Mouse (Mus musculus) limb, embryonic 14.5 days (tissue): ENCODE data around the gene Olfr1436. TPM values are rescaled to one million over a fixed set of nuclear protein-coding genes. Genes with fewer than 3 reads are reported as not detected.
"Not testable (repeated sequence)": the region's sequence is repeated elsewhere in the genome, so short reads cannot be mapped to it uniquely, and the experiment has no call there.

Source experiments
- ATAC-seq: fragments of 200-750 bp; cut with Nextera tagmentation; 2 replicates; pipeline ENCODE4 v1.8.0; 2017; ENCODE audit warnings: low read depth, moderate number of reproducible peaks, moderate TSS enrichment; ENCODE audit not compliant: low FRiP score
- DNase-seq: peaks from one replicate; pipeline ENCODE4 v3.0.0-alpha.2; 2015; ENCODE audit warnings: low spot score
- H3K27ac ChIP-seq: fragments of 300-500 bp; sonication (generic); replicated peaks from 2 replicates; pipeline ENCODE4 v1.5.1; 2014; ENCODE audit warnings: low read depth, mild to moderate bottlenecking, low read length, moderate library complexity, mixed read lengths
- H3K27me3 ChIP-seq: fragments of 300-500 bp; sonication (generic); 2 replicates; pipeline ENCODE4 v1.6.1; 2014; ENCODE audit warnings: low read length, mixed read lengths; ENCODE audit not compliant: control insufficient read depth, insufficient read depth
- H3K36me3 ChIP-seq: fragments of 300-500 bp; sonication (generic); 2 replicates; pipeline ENCODE4 v1.6.1; 2014; ENCODE audit warnings: mild to moderate bottlenecking, low read length, moderate library complexity, mixed read lengths; ENCODE audit not compliant: control insufficient read depth, insufficient read depth
- H3K4me1 ChIP-seq: fragments of 300-500 bp; sonication (generic); 2 replicates; pipeline ENCODE4 v1.6.1; 2014; ENCODE audit warnings: antibody characterized with exemption, low read length, mixed read lengths; ENCODE audit not compliant: control insufficient read depth, insufficient read depth
- H3K4me2 ChIP-seq: fragments of 300-500 bp; sonication (generic); replicated peaks from 2 replicates; pipeline ENCODE4 v1.6.1; 2014; ENCODE audit warnings: low read depth, mild to moderate bottlenecking, low read length, moderate library complexity; ENCODE audit not compliant: severe bottlenecking
- H3K4me3 ChIP-seq: fragments of 300-500 bp; sonication (generic); replicated peaks from 2 replicates; pipeline ENCODE4 v1.5.1; 2014; ENCODE audit warnings: low read length
- H3K9ac ChIP-seq: fragments of 300-500 bp; sonication (generic); 2 replicates; pipeline ENCODE4 v1.6.1; 2014; ENCODE audit warnings: mild to moderate bottlenecking, low read depth, low read length, moderate library complexity; ENCODE audit not compliant: severe bottlenecking
- H3K9me3 ChIP-seq: fragments of 300-500 bp; sonication (generic); 2 replicates; pipeline ENCODE4 v1.6.1; 2016; ENCODE audit warnings: low read length; ENCODE audit not compliant: control insufficient read depth
- POLR2A ChIP-seq: fragments of 200-500 bp; IDR thresholded peaks from 2 replicates; pipeline ENCODE4 v1.8.0; 2012; ENCODE audit warnings: inconsistent platforms, mild to moderate bottlenecking, moderate library complexity, borderline replicate concordance; ENCODE audit not compliant: insufficient read depth, insufficient read length; ENCODE audit errors: extremely low read depth
- WGBS: fragments of 180-500 bp; shearing (Covaris S2); extraction: QIAGEN DNeasy Blood & Tissue Kit; methylation state at CpG from one replicate; pipeline ENCODE4 v1.1.7; 2014; 5-methylcytosine and 5-hydroxymethylcytosine counted together
- polyA plus RNA-seq, 2 experiments: library from polyadenylated mRNA; depleted of rRNA in 1 of 2; stranded (reverse) in 1 of 2; unstranded in 1 of 2; fragments of >200 nt; fragmentation: Nextera tagmentation in 1 of 2; extraction: Ambion mirVana in 1 of 2; gene quantifications; 2 replicates each; pipeline versions ENCODE4 v1.2.1 to v1.2.3; 2012 to 2014

Gene Olfr1436
- polyA plus RNA-seq (2012; rRNA removed) (not detected in 2 replicates), polyA plus RNA-seq (2014; fragmentation: Nextera tagmentation; extraction: Ambion mirVana) (not detected in 2 replicates)

DNA sequence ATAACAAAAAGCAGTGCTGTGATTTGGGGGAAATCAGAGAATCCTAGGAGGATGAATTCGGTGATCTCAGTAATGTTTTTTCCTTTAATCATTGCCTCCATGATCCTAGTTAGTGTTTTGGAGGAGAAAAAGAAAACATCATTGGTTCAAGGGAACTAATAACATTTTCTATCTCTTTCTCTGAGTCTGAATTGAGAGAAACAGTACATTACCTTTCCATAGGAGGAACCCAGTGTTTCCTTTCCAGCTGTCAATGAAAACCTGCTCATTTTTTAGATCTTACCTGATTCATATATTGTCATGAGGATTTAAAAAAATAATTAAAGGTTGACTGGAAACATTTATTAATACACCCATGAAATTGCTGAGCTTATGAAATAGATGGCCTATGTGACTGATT is at the start of gene Olfr1436:
Gene Olfr1436, minus strand, starts transcription at position 101 of the 400 bp plus-strand sequence.
- H3K4me2 ChIP-seq, H3K4me3 ChIP-seq, H3K9me3 ChIP-seq, H3K36me3 ChIP-seq, H3K4me1 ChIP-seq, H3K27ac ChIP-seq, H3K9ac ChIP-seq, H3K27me3 ChIP-seq, ATAC-seq, DNase-seq: not testable (repeated sequence)
- WGBS, result 88% methylated on average over 1 of the region's 1 CpGs

DNA sequence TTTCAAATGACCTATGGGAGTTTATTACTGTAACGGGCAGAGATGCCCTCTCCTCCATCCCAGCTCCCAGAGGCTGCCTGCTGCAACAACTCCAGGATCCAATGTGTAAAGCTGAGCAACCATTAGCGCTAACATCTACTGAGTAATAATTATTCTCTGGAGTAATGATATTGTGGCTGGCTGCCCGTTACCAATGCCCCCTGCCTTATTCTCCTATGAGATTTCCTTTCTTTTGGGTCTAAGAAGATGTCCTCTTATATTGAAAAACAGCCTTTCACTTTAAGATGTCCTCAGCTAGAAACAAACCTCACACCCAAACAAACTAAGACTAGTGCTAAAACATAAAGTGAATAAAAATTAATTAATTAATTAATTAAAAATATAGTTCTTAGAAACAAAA is 36.9 kb upstream of the Olfr1436 start, which contains the start of gene Olfr1438-ps1:
Gene Olfr1438-ps1, minus strand, starts transcription at position 101 of the 400 bp plus-strand sequence.
- Histone ChIP-seq H3K36me3 (no peaks in the 10 kb centered on the region), H3K9ac (no peak within 1 kb of the TSS), H3K27me3 (no peaks in the 10 kb centered on the region), H3K4me2 (no peak within 1 kb of the TSS), H3K4me1 (no peaks in the 10 kb centered on the region), H3K4me3 (no peak within 1 kb of the TSS), H3K9me3 (no peaks in the 10 kb centered on the region), H3K27ac (no peak within 1 kb of the TSS)
- whole genome bisulfite sequencing, result 73% methylated on average over 3 of the region's 3 CpGs
- TF ChIP-seq POLR2A, result no peak
- DNase-seq (no peak), ATAC-seq (no peak)

DNA sequence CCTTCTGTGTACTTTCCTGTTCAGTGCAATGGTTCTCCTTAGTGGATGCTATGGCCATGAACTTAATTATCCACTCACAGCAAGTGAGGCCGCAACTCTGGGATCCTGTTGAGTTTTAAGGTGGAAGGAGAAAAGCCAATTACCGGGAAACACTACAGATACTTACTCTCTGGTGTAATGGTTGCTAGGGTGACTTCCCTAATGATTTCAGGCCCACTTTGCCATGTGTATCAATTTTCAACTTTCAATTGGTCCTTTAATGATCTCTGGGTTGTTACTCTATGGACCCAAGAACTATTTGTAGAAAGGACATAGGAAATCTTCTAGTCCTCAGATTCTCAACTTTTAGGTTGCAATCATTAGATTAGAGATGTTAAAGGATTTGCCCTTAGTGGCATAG is 26.1 kb upstream of the Olfr1436 start, which contains the start of gene Olfr1437:
Gene Olfr1437, minus strand, starts transcription at position 101 of the 400 bp plus-strand sequence.
- no peak for DNase-seq
- no peaks in the 10 kb centered on the region for H3K4me1 ChIP-seq
- WGBS, result 53% methylated on average over 2 of the region's 2 CpGs
- H3K9ac ChIP-seq, result no peak within 1 kb of the TSS
- no peak within 1 kb of the TSS for H3K4me2 ChIP-seq
- ATAC-seq, result no peak
- H3K27me3 ChIP-seq, result no peaks in the 10 kb centered on the region
- H3K36me3 ChIP-seq, result no peaks in the 10 kb centered on the region
- no peak for TF ChIP-seq POLR2A
- H3K9me3 ChIP-seq, result no peaks in the 10 kb centered on the region
- H3K27ac ChIP-seq, result no peak within 1 kb of the TSS
- no peak within 1 kb of the TSS for H3K4me3 ChIP-seq

DNA sequence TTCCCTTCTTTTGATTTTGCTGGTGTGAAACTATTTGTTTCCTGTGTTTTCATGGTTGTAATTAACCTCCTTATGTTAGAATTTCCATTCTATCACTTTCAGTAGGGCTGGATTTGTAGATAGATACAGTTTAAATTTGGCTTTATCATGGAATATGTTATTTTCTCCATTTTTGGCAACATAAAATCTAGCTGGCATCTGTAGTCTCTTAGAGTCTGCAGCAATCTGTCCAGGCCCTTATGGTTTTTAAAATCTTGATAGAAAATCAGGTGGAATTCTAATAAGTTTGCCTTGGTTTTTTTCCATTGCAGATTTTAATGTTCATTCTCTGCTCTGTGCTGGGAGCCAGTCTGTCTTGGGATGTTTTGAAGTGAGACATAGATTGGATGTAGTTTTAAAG is 6.0 kb downstream of the Olfr1436 start:
- no peak overlapping the region for H3K4me3 ChIP-seq
- no peak overlapping the region for H3K9ac ChIP-seq
- DNase-seq (no peak), ATAC-seq (no peak)
- H3K27ac ChIP-seq, result no peak overlapping the region
- no peaks in the 10 kb centered on the region for H3K27me3 ChIP-seq
- no peaks in the 10 kb centered on the region for H3K4me1 ChIP-seq
- H3K4me2 ChIP-seq, result no peak overlapping the region
- TF ChIP-seq POLR2A, result no peak
- no peaks in the 10 kb centered on the region for H3K36me3 ChIP-seq
- no peaks in the 10 kb centered on the region for H3K9me3 ChIP-seq

DNA sequence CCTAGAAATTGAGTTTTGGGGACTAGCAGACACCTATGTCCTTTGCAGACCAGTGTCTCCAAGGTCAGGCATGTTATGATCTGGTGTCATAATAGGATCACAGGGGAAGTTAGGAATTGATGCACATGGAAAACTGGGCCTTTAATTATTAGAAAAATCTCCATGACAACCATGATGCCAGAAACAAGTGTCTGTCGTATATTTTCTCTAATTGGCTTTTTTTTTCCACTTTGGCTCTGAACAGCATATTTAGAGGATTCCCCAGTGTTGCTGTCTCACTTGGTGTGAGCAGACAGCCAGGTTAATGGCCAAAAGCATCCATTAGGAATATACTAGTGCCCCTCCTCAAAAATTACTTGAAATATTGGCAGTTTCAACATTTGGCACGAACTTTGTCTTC is 19.4 kb downstream of the Olfr1436 start, which contains the start of gene Olfr1434:
Gene Olfr1434, plus strand, starts transcription at position 301 of the 400 bp plus-strand sequence.
- H3K9ac ChIP-seq, result no peak within 1 kb of the TSS
- DNase-seq, result no peak
- 73% methylated on average over 2 of the region's 2 CpGs for WGBS
- H3K4me1 ChIP-seq, result no peaks in the 10 kb centered on the region
- no peaks in the 10 kb centered on the region for H3K36me3 ChIP-seq
- no peak within 1 kb of the TSS for H3K27ac ChIP-seq
- no peaks in the 10 kb centered on the region for H3K9me3 ChIP-seq
- H3K27me3 ChIP-seq, result no peaks in the 10 kb centered on the region
- no peak for ATAC-seq
- H3K4me3 ChIP-seq, result no peak within 1 kb of the TSS
- no peak within 1 kb of the TSS for H3K4me2 ChIP-seq
- no peak for TF ChIP-seq POLR2A

DNA sequence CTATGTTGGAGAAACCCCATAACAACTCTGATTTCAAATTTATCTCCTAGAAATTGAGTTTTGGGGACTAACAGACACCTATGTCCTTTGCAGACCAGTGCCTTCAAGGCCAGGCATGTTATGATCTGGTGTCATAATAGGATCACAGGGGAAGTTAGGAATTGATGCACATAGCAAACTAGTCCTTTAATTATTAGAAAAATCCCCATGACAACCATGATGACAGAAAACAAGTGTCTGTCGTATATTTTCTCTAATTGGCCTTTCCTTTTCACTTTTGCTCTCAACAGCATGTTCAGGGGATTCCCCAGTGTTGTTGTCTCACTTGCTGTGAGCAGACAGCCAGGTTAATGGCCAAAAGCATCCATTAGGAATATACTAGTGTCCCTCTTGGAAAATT is 38.2 kb downstream of the Olfr1436 start, which contains the start of gene Olfr235:
Gene Olfr235, plus strand, starts transcription at position 301 of the 400 bp plus-strand sequence.
- H3K27me3 ChIP-seq, result no peaks in the 10 kb centered on the region
- ATAC-seq, result no peak
- H3K9me3 ChIP-seq, result no peaks in the 10 kb centered on the region
- H3K4me3 ChIP-seq, result no peak within 1 kb of the TSS
- H3K4me2 ChIP-seq, result no peak within 1 kb of the TSS
- no peak for DNase-seq
- no peak for TF ChIP-seq POLR2A
- 77% methylated on average over 1 of the region's 1 CpGs for WGBS
- no peaks in the 10 kb centered on the region for H3K36me3 ChIP-seq
- no peak within 1 kb of the TSS for H3K9ac ChIP-seq
- no peaks in the 10 kb centered on the region for H3K4me1 ChIP-seq
- H3K27ac ChIP-seq, result no peak within 1 kb of the TSS

Other genes with a start within 250 kb of the Olfr1436 start
- gene Olfr1424, start 236.4 kb downstream of the Olfr1436 start, polyA plus RNA-seq (2012; rRNA removed), result not detected in 2 replicates
- not detected in 2 replicates for gene Olfr1424, start 236.4 kb downstream of the Olfr1436 start, polyA plus RNA-seq (2014; fragmentation: Nextera tagmentation; extraction: Ambion mirVana)
- not detected in 2 replicates for gene Olfr1425, start 221.4 kb downstream of the Olfr1436 start, polyA plus RNA-seq (2012; rRNA removed)
- gene Olfr1425, start 221.4 kb downstream of the Olfr1436 start, polyA plus RNA-seq (2014; fragmentation: Nextera tagmentation; extraction: Ambion mirVana), result not detected in 2 replicates
- gene Olfr1426, start 207.1 kb downstream of the Olfr1436 start, polyA plus RNA-seq (2012; rRNA removed), result not detected in 2 replicates
- gene Olfr1426, start 207.1 kb downstream of the Olfr1436 start, polyA plus RNA-seq (2014; fragmentation: Nextera tagmentation; extraction: Ambion mirVana), result not detected in 2 replicates
- not detected in 2 replicates for gene Olfr1427, start 195.8 kb downstream of the Olfr1436 start, polyA plus RNA-seq (2012; rRNA removed)
- gene Olfr1427, start 195.8 kb downstream of the Olfr1436 start, polyA plus RNA-seq (2014; fragmentation: Nextera tagmentation; extraction: Ambion mirVana), result not detected in 2 replicates
- not detected in 2 replicates for gene Olfr1428, start 183.2 kb downstream of the Olfr1436 start, polyA plus RNA-seq (2012; rRNA removed)
- gene Olfr1428, start 183.2 kb downstream of the Olfr1436 start, polyA plus RNA-seq (2014; fragmentation: Nextera tagmentation; extraction: Ambion mirVana), result not detected in 2 replicates
- gene Olfr76, start 175.9 kb downstream of the Olfr1436 start, polyA plus RNA-seq (2012; rRNA removed), result not detected in 2 replicates
- not detected in 2 replicates for gene Olfr76, start 175.9 kb downstream of the Olfr1436 start, polyA plus RNA-seq (2014; fragmentation: Nextera tagmentation; extraction: Ambion mirVana)
- not detected in 2 replicates for gene Olfr1555-ps1, start 129.0 kb downstream of the Olfr1436 start, polyA plus RNA-seq (2012; rRNA removed)
- not detected in 2 replicates for gene Olfr1555-ps1, start 129.0 kb downstream of the Olfr1436 start, polyA plus RNA-seq (2014; fragmentation: Nextera tagmentation; extraction: Ambion mirVana)
- not detected in 2 replicates for gene Olfr1431, start 98.5 kb downstream of the Olfr1436 start, polyA plus RNA-seq (2012; rRNA removed)
- not detected in 2 replicates for gene Olfr1431, start 98.5 kb downstream of the Olfr1436 start, polyA plus RNA-seq (2014; fragmentation: Nextera tagmentation; extraction: Ambion mirVana)
- gene Olfr1432, start 66.5 kb downstream of the Olfr1436 start, polyA plus RNA-seq (2012; rRNA removed), result not detected in 2 replicates
- gene Olfr1432, start 66.5 kb downstream of the Olfr1436 start, polyA plus RNA-seq (2014; fragmentation: Nextera tagmentation; extraction: Ambion mirVana), result not detected in 2 replicates
- gene Olfr262, start 57.5 kb downstream of the Olfr1436 start, polyA plus RNA-seq (2012; rRNA removed), result not detected in 2 replicates
- gene Olfr262, start 57.5 kb downstream of the Olfr1436 start, polyA plus RNA-seq (2014; fragmentation: Nextera tagmentation; extraction: Ambion mirVana), result not detected in 2 replicates
- gene Olfr235, start 38.1 kb downstream of the Olfr1436 start, polyA plus RNA-seq (2012; rRNA removed), result not detected in 2 replicates
- gene Olfr235, start 38.1 kb downstream of the Olfr1436 start, polyA plus RNA-seq (2014; fragmentation: Nextera tagmentation; extraction: Ambion mirVana), result not detected in 2 replicates
- gene Olfr1434, start 19.3 kb downstream of the Olfr1436 start, polyA plus RNA-seq (2012; rRNA removed), result not detected in 2 replicates
- gene Olfr1434, start 19.3 kb downstream of the Olfr1436 start, polyA plus RNA-seq (2014; fragmentation: Nextera tagmentation; extraction: Ambion mirVana), result not detected in 2 replicates
- not detected in 2 replicates for gene Olfr1437, start 26.0 kb upstream of the Olfr1436 start, polyA plus RNA-seq (2012; rRNA removed)
- gene Olfr1437, start 26.0 kb upstream of the Olfr1436 start, polyA plus RNA-seq (2014; fragmentation: Nextera tagmentation; extraction: Ambion mirVana), result not detected in 2 replicates
- not detected in 2 replicates for gene Olfr1438-ps1, start 36.8 kb upstream of the Olfr1436 start, polyA plus RNA-seq (2012; rRNA removed)
- gene Olfr1438-ps1, start 36.8 kb upstream of the Olfr1436 start, polyA plus RNA-seq (2014; fragmentation: Nextera tagmentation; extraction: Ambion mirVana), result not detected in 2 replicates
- not detected in 2 replicates for gene Olfr1440, start 88.1 kb upstream of the Olfr1436 start, polyA plus RNA-seq (2012; rRNA removed)
- gene Olfr1440, start 88.1 kb upstream of the Olfr1436 start, polyA plus RNA-seq (2014; fragmentation: Nextera tagmentation; extraction: Ambion mirVana), result not detected in 2 replicates
- not detected in 2 replicates for gene Olfr1441, start 118.3 kb upstream of the Olfr1436 start, polyA plus RNA-seq (2012; rRNA removed)
- not detected in 2 replicates for gene Olfr1441, start 118.3 kb upstream of the Olfr1436 start, polyA plus RNA-seq (2014; fragmentation: Nextera tagmentation; extraction: Ambion mirVana)
- not detected in 2 replicates for gene Pfpl, start 128.8 kb upstream of the Olfr1436 start, polyA plus RNA-seq (2012; rRNA removed)
- gene Pfpl, start 128.8 kb upstream of the Olfr1436 start, polyA plus RNA-seq (2014; fragmentation: Nextera tagmentation; extraction: Ambion mirVana), result not detected in 2 replicates
- 3.5 and 3.6 TPM in 2 replicates for gene Mpeg1, start 161.6 kb upstream of the Olfr1436 start, polyA plus RNA-seq (2012; rRNA removed)
- gene Mpeg1, start 161.6 kb upstream of the Olfr1436 start, polyA plus RNA-seq (2014; fragmentation: Nextera tagmentation; extraction: Ambion mirVana), result 0.92 and 1.00 TPM in 2 replicates
- gene Dtx4, start 202.3 kb upstream of the Olfr1436 start, polyA plus RNA-seq (2012; rRNA removed), result 10.3 and 10.6 TPM in 2 replicates
- 10.4 TPM in 2 replicates for gene Dtx4, start 202.3 kb upstream of the Olfr1436 start, polyA plus RNA-seq (2014; fragmentation: Nextera tagmentation; extraction: Ambion mirVana)
- 11.0 and 17.1 TPM in 2 replicates for gene Fam111a, start 246.6 kb upstream of the Olfr1436 start, polyA plus RNA-seq (2012; rRNA removed)
- 23.8 and 25.1 TPM in 2 replicates for gene Fam111a, start 246.6 kb upstream of the Olfr1436 start, polyA plus RNA-seq (2014; fragmentation: Nextera tagmentation; extraction: Ambion mirVana)